Mouse (Mus musculus): ENCODE measurements around the gene Mlkl.

Mlkl gene

GRCm38 (mm10) chr8:111337890-111338347 lies at the start of gene Mlkl:
Gene Mlkl (minus strand): TSS chr8:111338177.
- ATAC-seq (ENCODE audit: insufficient number of reproducible peaks, low FRiP score, low TSS enrichment), result peak; percentile 36; the same call in 1 of the 2 replicates

- ATAC-seq (ENCODE audit: insufficient number of reproducible peaks, low FRiP score, low TSS enrichment), result no peak
Measured at GRCm38 (mm10) chr8:111385915-111386314, 47.9 kb upstream of the Mlkl start.

GRCm38 (mm10) chr8:111384628-111385027 lies 46.7 kb upstream of the Mlkl start:
- ATAC-seq (ENCODE audit: insufficient number of reproducible peaks, low FRiP score, low TSS enrichment), result no peak

GRCm38 (mm10) chr8:111375192-111375591 lies 37.2 kb upstream of the Mlkl start:
- no peak for ATAC-seq (ENCODE audit: insufficient number of reproducible peaks, low FRiP score, low TSS enrichment)

GRCm38 (mm10) chr8:111369711-111370110 lies 31.7 kb upstream of the Mlkl start:
- ATAC-seq (ENCODE audit: insufficient number of reproducible peaks, low FRiP score, low TSS enrichment), result no peak

- no peak for ATAC-seq (ENCODE audit: insufficient number of reproducible peaks, low FRiP score, low TSS enrichment)
Measured at GRCm38 (mm10) chr8:111367350-111367749, 29.4 kb upstream of the Mlkl start.

- ATAC-seq (ENCODE audit: insufficient number of reproducible peaks, low FRiP score, low TSS enrichment), result no peak
Measured at GRCm38 (mm10) chr8:111366610-111367234, 28.7 kb upstream of the Mlkl start.

GRCm38 (mm10) chr8:111363489-111363888 lies 25.5 kb upstream of the Mlkl start:
- ATAC-seq (ENCODE audit: insufficient number of reproducible peaks, low FRiP score, low TSS enrichment), result no peak

GRCm38 (mm10) chr8:111360579-111361209 lies 22.7 kb upstream of the Mlkl start:
- no peak for ATAC-seq (ENCODE audit: insufficient number of reproducible peaks, low FRiP score, low TSS enrichment)

GRCm38 (mm10) chr8:111359936-111360335 lies 22.0 kb upstream of the Mlkl start:
- ATAC-seq (ENCODE audit: insufficient number of reproducible peaks, low FRiP score, low TSS enrichment), result no peak

GRCm38 (mm10) chr8:111358905-111359304 lies 20.9 kb upstream of the Mlkl start:
- ATAC-seq (ENCODE audit: insufficient number of reproducible peaks, low FRiP score, low TSS enrichment), result no peak

GRCm38 (mm10) chr8:111357433-111357832 lies 19.5 kb upstream of the Mlkl start:
- peak; percentile 60; the same call in 1 of the 2 replicates for ATAC-seq (ENCODE audit: insufficient number of reproducible peaks, low FRiP score, low TSS enrichment)

- ATAC-seq (ENCODE audit: insufficient number of reproducible peaks, low FRiP score, low TSS enrichment), result no peak
Measured at GRCm38 (mm10) chr8:111353497-111353896, 15.5 kb upstream of the Mlkl start.

GRCm38 (mm10) chr8:111352289-111352688 lies 14.3 kb upstream of the Mlkl start:
- ATAC-seq (ENCODE audit: insufficient number of reproducible peaks, low FRiP score, low TSS enrichment), result no peak

GRCm38 (mm10) chr8:111350577-111350976 lies 12.6 kb upstream of the Mlkl start:
- ATAC-seq (ENCODE audit: insufficient number of reproducible peaks, low FRiP score, low TSS enrichment), result no peak

GRCm38 (mm10) chr8:111343225-111343624 lies 5.2 kb upstream of the Mlkl start:
- peak; percentile 58; the same call in 1 of the 2 replicates for ATAC-seq (ENCODE audit: insufficient number of reproducible peaks, low FRiP score, low TSS enrichment)

- no peak for ATAC-seq (ENCODE audit: insufficient number of reproducible peaks, low FRiP score, low TSS enrichment)
Measured at GRCm38 (mm10) chr8:111340186-111340585, 2.2 kb upstream of the Mlkl start.

GRCm38 (mm10) chr8:111338370-111339208 lies 612 bp upstream of the Mlkl start:
- ATAC-seq (ENCODE audit: insufficient number of reproducible peaks, low FRiP score, low TSS enrichment), result no peak

GRCm38 (mm10) chr8:111337311-111337889 lies 577 bp downstream of the Mlkl start:
- ATAC-seq (ENCODE audit: insufficient number of reproducible peaks, low FRiP score, low TSS enrichment), result no peak

- ATAC-seq (ENCODE audit: insufficient number of reproducible peaks, low FRiP score, low TSS enrichment), result no peak
Measured at GRCm38 (mm10) chr8:111336692-111337091, 1.3 kb downstream of the Mlkl start.
